Mouse (Mus musculus) left cerebral cortex, adult 18-20 months (tissue): ENCODE data around the gene Rab3a. TPM values are rescaled to one million over a fixed set of nuclear protein-coding genes. Genes with fewer than 3 reads are reported as not detected.

Experiments used
- DNase-seq, 2 experiments: peaks; one replicate each; pipeline ENCODE4 v3.0.0; 2021 to 2022; ENCODE audit warnings: low spot score in 2 of 2, mixed read lengths in 1 of 2
- total RNA-seq, 2 experiments: library from RNA; stranded (reverse); gene quantifications; 2 replicates each; pipeline ENCODE4 v1.2.3; 2021

Gene Rab3a
- total RNA-seq, 2 experiments from 2014 or later: 870 to 892 TPM

DNA sequence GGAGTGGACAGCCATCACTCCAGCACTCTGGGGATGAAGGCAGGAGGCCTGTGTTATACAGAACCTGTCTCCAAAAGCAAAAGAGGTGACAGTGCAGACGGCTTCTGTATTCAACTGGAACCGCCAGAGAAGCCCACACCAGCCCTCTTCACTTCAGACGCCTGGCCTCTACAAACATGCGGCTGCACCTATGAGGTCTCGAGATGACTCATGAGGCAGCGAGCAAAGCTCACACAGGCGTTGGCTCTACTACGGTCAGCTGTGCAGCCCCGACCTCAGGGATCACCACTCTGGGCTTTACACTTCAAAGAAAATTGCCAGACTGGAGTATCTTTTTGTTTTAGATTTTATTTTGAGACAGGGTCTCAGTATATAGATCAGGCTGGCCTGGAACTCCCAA lies 18.4 kb downstream of the Rab3a start:
- no peak for DNase-seq

DNA sequence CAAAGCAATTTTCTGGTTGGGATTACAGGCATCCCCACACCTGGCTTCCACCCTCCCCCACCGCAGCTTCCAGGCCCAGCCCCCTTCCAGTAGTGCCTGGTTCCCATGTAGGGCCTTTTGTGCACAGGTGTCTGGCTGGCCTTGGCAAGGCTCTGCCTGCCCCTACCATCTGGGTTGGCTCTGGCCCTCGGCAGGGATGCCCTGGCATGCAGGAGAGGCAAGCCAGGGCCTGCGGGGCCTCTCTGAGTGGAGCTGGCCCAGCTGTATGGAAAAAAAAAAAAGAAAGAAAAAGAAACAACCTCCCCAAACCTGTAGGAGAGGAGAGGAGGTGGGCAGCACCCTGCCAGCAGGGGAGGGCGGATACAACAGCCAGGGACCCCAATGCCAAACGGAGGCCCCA lies 18.9 kb downstream of the Rab3a start:
- no peak for DNase-seq

DNA sequence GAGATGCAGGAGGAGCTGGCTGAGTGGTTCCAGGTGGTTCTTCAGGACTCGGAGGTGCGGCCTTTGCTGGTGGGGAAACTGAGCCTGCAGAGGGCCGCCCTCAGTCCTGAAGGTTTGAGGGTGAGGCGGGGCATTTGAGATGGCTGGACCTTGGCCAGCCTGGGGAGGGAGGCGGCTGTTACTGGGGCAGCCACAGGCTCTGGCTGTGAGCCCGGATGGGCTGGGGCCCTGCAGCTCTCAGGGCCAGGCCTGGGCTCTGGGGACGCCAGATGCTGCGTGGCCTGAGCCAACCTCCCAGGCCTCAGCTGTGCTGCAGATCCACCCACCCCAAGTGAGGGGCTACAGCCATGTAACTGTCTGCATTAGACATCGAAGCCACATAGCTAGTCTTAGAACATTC lies 19.4 kb downstream of the Rab3a start:
- DNase-seq: peak; percentile 38 to 63

DNA sequence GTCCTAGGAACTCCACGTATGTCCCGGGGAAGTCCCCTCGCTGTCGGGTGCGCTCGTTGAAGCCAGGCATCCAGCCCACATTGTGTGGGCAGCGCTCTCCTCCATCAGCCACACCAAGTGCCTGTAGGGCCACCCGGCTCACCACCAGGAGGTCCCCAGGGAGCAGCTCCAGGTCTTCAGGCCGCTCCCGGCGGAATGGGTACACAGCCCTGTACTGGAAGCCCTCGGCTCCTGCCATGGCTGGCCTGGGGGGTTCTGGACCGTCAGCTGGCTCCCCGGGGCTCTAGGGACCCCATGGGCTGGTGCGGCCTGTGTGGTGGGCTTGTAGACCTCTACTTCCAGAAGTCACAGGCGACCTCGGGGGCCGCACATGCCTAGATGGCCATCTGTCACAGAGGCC lies 20.3 kb downstream of the Rab3a start:
- no peak for DNase-seq

GRCm38 (mm10) chr8:70775227-70775626 lies 20.7 kb downstream of the Rab3a start:
- DNase-seq: no peak

- DNase-seq: no peak
Measured at GRCm38 (mm10) chr8:70775851-70776495, 21.5 kb downstream of the Rab3a start.

DNA sequence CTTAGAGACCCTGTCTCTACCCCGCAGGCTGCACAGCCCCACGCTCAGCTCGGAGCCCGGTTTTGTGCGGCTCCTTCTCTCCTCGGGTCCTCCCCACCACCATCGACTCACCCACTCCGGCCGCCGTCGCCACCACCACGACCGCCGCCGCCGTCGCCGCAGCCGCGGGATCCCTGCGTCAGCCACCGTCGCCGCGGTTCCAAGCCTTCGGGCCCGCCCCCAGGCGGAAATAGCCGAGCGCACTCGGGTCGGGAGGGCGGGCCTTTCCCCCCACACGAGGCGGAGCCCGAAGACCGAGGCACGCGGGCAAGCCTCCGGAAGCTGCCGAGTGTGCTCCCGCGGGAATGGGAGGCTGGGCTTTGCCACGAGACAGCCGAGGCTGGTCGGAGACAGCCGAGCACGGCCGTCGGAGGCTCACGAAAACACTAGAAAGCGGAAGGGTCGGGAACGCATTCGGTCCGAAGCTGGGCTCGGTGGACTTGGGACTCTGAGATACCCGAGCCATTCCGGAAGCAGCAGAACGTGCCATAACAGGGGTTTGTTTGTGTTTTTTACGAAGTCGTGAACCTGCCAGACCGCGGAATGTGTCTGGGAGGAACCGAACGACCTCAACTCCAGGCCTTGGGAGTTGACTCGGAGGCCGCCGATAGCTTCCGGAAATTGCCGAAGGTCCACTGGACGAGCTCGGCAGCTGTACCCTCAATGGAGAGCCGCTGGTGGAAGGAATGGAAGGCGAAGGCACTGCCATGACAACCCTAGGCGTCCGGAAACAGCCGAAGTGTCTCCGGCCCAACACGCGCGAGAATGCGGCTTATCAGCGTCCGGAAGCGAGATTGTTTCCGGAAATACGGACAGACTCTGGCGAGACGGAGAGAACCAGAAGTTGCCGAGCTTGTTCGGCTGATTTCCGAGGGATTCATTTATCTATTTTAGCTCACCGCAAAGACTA lies 22.3 kb downstream of the Rab3a start, which contains the start of gene Pik3r2:
Gene Pik3r2, minus strand, starts transcription at position 218 of the 949 bp plus-strand sequence.
- DNase-seq: peak; percentile 98 to 99

DNA sequence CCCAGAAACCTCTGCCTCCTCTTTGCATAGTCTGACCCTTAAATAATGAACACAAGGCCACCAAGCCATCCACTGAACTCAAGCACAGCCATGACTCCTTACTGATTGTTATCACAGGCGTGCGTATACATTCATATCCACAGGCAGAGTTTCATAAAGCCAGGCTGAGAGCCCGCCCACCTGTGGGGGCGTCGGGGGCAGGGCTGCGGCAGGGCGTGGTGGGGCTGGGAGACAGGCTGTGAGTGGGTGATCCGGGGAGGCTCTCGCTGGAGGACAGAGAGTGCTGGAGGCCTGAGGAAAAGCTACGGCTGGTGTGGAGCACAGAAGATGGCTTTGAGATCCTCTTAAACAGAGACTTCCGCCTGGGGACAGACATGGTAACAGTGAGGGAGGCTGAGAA lies 25.6 kb downstream of the Rab3a start:
- DNase-seq: no peak

DNA sequence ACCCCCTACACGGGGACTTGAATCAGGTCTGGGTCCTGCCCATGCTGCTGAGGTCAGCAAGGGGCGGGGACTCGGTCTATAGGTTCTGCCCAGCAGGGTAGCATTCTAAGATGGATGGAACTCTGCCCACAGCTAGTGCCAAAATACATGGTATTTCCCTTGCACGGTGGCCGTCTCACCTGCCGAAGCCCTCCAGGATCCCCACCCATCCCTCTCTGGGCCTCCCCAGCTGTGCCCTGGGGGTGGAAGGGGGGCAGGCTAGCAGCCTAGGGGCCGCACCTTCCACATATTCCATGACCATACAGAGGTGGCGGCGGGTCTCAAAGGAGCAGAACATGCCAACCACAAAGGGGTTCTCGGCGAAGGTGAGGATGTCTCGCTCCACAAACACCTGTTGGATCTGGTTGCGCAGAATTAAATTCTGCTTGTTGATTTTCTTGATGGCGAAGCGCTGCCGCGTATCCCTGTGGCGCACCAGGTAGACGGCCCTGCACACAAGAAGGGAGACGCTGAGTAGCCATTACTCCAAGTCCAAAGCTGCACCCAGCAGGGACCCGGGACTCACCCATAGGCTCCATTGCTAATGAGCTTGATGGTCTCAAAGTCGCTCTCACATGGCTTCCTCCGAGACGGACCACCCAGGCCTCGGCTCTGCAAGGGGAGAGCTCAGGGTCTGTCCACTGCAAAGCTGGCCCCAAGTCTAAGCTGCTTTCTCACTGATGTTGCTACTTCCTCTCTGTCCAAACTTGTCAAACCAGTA lies 32.0 kb downstream of the Rab3a start:
- DNase-seq: no peak

- no peak for DNase-seq
Measured at GRCm38 (mm10) chr8:70787051-70787445, 32.6 kb downstream of the Rab3a start.

GRCm38 (mm10) chr8:70787941-70788667 lies 33.6 kb downstream of the Rab3a start:
- DNase-seq: no peak

DNA sequence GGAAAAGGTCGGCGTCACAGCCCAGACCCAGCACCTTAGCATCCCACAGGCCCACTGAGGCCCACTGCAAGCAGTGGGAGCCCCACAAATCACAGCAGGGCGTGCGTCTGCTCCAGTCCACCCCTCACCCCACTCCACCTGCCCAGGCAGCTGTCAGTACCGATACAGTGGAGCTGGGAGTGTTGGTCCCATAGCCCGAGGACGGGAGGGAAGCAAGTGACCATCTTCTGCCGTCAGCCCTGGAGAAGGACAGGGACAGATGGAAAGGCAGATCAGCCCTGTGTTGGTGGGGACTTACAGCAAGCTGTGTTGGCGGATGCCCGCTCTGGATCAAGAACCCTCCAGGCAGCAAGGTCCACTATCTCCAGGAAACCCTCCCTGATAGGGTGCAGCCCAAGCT lies 34.6 kb downstream of the Rab3a start:
- no peak for DNase-seq

DNA sequence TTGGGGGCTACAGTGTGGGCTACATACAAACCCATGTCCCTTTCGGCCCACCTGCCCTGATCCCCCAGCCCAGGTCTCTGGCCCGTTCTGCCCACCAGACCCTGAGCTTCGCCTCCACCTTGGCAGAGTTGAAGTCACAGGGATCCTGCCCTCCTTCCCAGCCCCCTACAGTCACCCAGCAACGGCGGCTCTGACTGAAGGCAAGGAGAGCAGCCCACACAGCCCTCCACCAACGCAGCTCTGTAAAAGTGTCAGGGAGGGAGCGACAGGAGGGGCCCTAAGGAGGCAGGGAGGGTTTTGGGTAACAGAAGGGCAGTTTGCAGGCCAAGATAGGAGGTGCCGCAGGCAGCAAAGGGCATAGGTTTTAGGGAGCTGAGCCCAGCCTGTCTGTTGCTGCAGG lies 36.4 kb downstream of the Rab3a start:
- peak in 1 of 2 experiments; percentile 64 for DNase-seq

DNA sequence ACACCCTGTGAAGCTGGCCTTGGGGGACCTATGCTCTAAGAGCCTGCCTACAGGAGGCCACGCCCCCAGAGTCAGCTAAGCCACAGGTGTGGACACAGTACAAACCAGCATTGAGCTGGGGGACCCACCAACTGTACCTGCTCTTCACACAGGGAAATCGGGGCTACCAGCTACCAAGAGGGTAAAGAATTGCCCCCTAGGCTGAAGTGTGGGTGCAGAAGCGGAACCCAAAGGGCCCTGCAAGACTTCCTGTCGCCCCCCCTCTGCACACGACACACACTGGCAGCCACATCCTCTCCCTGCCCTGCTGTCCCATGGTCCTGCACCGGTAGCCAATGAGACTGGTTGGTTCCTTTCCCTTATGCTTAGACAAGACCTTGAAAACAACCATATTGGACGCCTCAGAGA lies 36.8 kb downstream of the Rab3a start:
- DNase-seq: no peak

DNA sequence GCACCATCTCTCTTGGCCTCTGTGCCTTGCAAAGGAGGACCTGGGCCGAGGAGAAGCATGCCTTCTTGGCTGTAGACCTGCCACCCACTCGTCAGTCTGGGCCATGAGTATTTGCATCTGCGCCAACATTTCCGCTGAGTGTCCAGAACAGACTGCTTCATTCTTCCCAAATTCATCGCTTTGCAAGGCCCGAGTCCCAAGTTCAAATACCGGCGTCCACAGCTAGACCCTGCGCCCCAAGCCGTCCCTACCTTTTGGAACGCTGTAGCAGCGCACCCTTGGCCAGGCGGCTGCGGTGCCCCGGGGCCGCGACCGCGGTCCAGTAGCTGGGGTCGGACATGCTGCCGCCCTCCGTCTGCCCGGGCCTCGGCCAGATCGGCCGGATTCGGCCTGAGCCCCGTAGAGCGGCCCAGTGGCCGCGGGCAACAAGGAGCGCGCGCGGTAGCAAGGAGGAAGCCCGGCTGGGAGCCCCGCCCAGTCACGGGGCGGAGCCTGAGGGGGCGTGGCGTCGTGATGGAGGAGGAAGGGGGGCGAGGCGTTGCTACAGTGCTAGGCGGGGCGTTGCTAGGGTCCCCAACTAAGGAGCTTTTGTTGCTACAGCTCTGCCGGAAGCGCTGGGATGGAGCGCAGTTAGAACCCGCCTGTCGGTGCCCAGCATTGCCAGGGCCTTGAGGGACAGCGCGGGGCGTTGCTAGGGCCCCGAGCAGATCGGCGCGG lies 37.7 kb downstream of the Rab3a start:
- DNase-seq: peak; percentile 95

DNA sequence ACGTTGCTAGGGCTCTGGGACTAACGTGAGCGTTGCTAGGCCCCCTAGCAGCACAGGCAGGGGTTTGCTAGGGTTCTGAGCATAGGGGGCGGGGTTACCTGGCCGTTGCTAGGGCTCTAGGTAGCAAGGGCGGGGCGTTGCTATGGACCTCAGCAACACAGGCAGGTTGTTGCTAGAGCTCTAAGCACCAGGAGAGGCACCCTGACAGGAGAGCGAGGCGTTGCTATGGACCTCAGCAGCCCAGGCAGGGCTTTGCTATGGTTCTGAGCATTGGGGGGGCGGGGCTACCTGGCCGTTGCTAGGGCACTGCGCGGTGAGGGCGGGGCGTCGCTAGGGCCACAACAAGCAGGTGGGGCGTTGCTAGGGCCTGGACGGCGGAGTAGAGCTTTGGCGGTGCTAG lies 38.2 kb downstream of the Rab3a start:
- peak in 1 of 2 experiments; percentile 76 for DNase-seq

- DNase-seq: no peak
Measured at GRCm38 (mm10) chr8:70794215-70794614, 39.7 kb downstream of the Rab3a start.

- no peak for DNase-seq
Measured at GRCm38 (mm10) chr8:70795370-70795769, 40.9 kb downstream of the Rab3a start.

- no peak for DNase-seq
Measured at GRCm38 (mm10) chr8:70796403-70797080, 42.1 kb downstream of the Rab3a start.
